Mouse (Mus musculus): ENCODE measurements around the gene Dcst1. TPM values are rescaled to one million over a fixed set of nuclear protein-coding genes. Genes with fewer than 3 reads are reported as not detected.

The Dcst1 gene
- under 1 TPM in 1 of 2 experiments, not detected in 1; 0.23 TPM for total RNA-seq (2021)
- long read RNA-seq, experiment 1, partial matches to known transcripts, result 0 of 1 reads
- long read RNA-seq, experiment 1, other reads (novel, unspliced or antisense), result 1 of 1 reads
- long read RNA-seq, experiment 2, result 0 reads

GRCm38 (mm10) chr3:89365153-89365485 is at the start of gene Dcst1:
Gene Dcst1 (minus strand): TSS chr3:89365253.
- intact Hi-C loops (cut with DNase I), result no loop called here
- no peak for DNase-seq (ENCODE audit: low spot score in 2 of 2)

- intact Hi-C loops (cut with DNase I), result no loop called here
- DNase-seq (ENCODE audit: low spot score in 2 of 2), result peak; percentile 100
Observed at GRCm38 (mm10) chr3:89411490-89412393, 46.7 kb upstream of the Dcst1 start, which contains the start of gene Flad1. Gene Flad1 (minus strand): TSS chr3:89411870.

- DNase-seq (ENCODE audit: low spot score in 2 of 2), result no peak
- intact Hi-C loops (cut with DNase I), result no loop called here
Observed at GRCm38 (mm10) chr3:89410864-89411263, 45.8 kb upstream of the Dcst1 start.

GRCm38 (mm10) chr3:89409701-89410100 is 44.6 kb upstream of the Dcst1 start:
- no peak for DNase-seq (ENCODE audit: low spot score in 2 of 2)
- intact Hi-C loops (cut with DNase I), result no loop called here

GRCm38 (mm10) chr3:89408448-89408847 is 43.4 kb upstream of the Dcst1 start:
- intact Hi-C loops (cut with DNase I), result no loop called here
- DNase-seq (ENCODE audit: low spot score in 2 of 2), result no peak

- no peak for DNase-seq (ENCODE audit: low spot score in 2 of 2)
- intact Hi-C loops (cut with DNase I), result no loop called here
Observed at GRCm38 (mm10) chr3:89406887-89407286, 41.8 kb upstream of the Dcst1 start.

- intact Hi-C loops (cut with DNase I), result no loop called here
- no peak for DNase-seq (ENCODE audit: low spot score in 2 of 2)
Observed at GRCm38 (mm10) chr3:89402693-89403092, 37.6 kb upstream of the Dcst1 start, which contains the start of gene Lenep. Gene Lenep (minus strand): TSS chr3:89402793.

- DNase-seq (ENCODE audit: low spot score in 2 of 2), result no peak
- intact Hi-C loops (cut with DNase I), result no loop called here
Observed at GRCm38 (mm10) chr3:89401329-89401728, 36.3 kb upstream of the Dcst1 start.

GRCm38 (mm10) chr3:89396654-89397005 is 31.6 kb upstream of the Dcst1 start:
- DNase-seq (ENCODE audit: low spot score in 2 of 2), result no peak
- intact Hi-C loops (cut with DNase I), result no loop called here

GRCm38 (mm10) chr3:89395806-89396653 is 31.0 kb upstream of the Dcst1 start:
- DNase-seq (ENCODE audit: low spot score in 2 of 2), result peak; percentile 33 to 64
- intact Hi-C loops (cut with DNase I), result no loop called here

GRCm38 (mm10) chr3:89395419-89395805 is 30.4 kb upstream of the Dcst1 start:
- no peak for DNase-seq (ENCODE audit: low spot score in 2 of 2)
- intact Hi-C loops (cut with DNase I), result no loop called here

- intact Hi-C loops (cut with DNase I), result no loop called here
- peak; percentile 60 to 69 for DNase-seq (ENCODE audit: low spot score in 2 of 2)
Observed at GRCm38 (mm10) chr3:89394894-89395256, 29.8 kb upstream of the Dcst1 start.

GRCm38 (mm10) chr3:89394006-89394893 is 29.2 kb upstream of the Dcst1 start, which contains the start of gene Zbtb7b:
Gene Zbtb7b (minus strand): TSS chr3:89394776.
- peak; percentile 49 to 67 for DNase-seq (ENCODE audit: low spot score in 2 of 2)
- intact Hi-C loops (cut with DNase I), result no loop called here

- peak; percentile 95 to 97 for DNase-seq (ENCODE audit: low spot score in 2 of 2)
- intact Hi-C loops (cut with DNase I), result no loop called here
Observed at GRCm38 (mm10) chr3:89393605-89394004, 28.6 kb upstream of the Dcst1 start.

- intact Hi-C loops (cut with DNase I), result no loop called here
- DNase-seq (ENCODE audit: low spot score in 2 of 2), result no peak
Observed at GRCm38 (mm10) chr3:89392871-89393311, 27.8 kb upstream of the Dcst1 start.

GRCm38 (mm10) chr3:89391663-89392511 is 26.8 kb upstream of the Dcst1 start:
- intact Hi-C loops (cut with DNase I), result no loop called here
- peak in 1 of 2 experiments; percentile 48 for DNase-seq (ENCODE audit: low spot score in 2 of 2)

- DNase-seq (ENCODE audit: low spot score in 2 of 2), result peak in 1 of 2 experiments; percentile 17
Observed at GRCm38 (mm10) chr3:89390699-89391662, 25.9 kb upstream of the Dcst1 start.

More at GRCm38 (mm10) chr3:89390699-89391662, 25.9 kb upstream of the Dcst1 start:
- intact Hi-C loops (cut with DNase I), result no loop called here

Measured in left cerebral cortex, postnatal 14 days (tissue).